Mouse (Mus musculus): ENCODE measurements around the gene Traf5.

DNA sequence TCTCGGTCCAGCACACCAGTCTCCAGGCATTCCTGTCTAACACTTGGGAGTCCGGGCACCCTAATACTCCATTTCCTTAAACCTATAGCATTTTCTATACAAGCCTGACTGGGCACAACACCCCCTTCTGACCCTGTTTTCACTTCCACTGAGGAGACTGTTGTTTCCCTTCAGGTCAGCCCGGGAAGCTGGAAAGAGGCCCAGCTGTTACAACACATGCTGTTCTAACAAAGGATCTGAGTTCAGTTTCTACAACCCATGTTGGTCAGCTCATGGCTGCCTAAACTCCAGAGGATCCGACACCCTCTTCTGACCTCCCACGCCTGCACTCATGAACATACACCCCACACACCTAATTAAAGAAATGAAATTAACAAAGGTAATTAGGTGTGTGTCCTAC, 39.4 kb downstream of the Traf5 start:
- no peak for TF ChIP-seq CTCF (IDR thresholded peaks at IDR 0.05; ENCODE audit: borderline replicate concordance, extremely low read depth, insufficient read depth, insufficient read length)
- TF ChIP-seq POLR2A (IDR thresholded peaks at IDR 0.05; ENCODE audit: borderline replicate concordance, extremely low read depth, insufficient read depth, insufficient read length, poor library complexity, severe bottlenecking): no peak

Measured in brain, embryonic 14.5 days (tissue).